Mouse (Mus musculus): ENCODE measurements around the gene Tmem229b.

Gene Tmem229b

GRCm38 (mm10) chr12:79007126-79007753 is at the start of gene Tmem229b:
Tmem229b (minus strand) TSS chr12:79007627.
- 2% methylated on average over 49 of the region's 49 CpGs for WGBS

DNA sequence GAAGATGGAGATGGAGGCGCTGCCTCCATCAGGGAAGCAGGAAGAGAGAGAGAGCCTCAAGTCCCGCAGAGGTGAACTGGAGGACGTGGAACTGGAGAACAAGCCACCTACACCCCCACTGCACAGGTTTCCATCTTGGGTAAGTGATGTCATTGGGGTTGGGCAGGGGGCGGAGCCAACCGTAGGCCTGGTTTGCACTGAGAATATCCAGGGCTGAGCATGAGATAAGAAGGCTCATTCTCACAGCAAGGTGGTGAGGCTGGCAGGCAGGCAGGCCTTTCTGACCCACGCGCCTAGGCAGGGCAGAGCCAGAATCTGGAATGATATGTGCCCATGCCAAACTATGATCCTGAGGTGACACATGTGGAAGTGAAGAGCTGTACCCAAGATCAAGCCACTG is 47.8 kb upstream of the Tmem229b start:
- 82% methylated on average over 7 of the region's 7 CpGs for WGBS

GRCm38 (mm10) chr12:79052073-79052472 is 44.6 kb upstream of the Tmem229b start:
- 75% methylated on average over 2 of the region's 2 CpGs for WGBS

DNA sequence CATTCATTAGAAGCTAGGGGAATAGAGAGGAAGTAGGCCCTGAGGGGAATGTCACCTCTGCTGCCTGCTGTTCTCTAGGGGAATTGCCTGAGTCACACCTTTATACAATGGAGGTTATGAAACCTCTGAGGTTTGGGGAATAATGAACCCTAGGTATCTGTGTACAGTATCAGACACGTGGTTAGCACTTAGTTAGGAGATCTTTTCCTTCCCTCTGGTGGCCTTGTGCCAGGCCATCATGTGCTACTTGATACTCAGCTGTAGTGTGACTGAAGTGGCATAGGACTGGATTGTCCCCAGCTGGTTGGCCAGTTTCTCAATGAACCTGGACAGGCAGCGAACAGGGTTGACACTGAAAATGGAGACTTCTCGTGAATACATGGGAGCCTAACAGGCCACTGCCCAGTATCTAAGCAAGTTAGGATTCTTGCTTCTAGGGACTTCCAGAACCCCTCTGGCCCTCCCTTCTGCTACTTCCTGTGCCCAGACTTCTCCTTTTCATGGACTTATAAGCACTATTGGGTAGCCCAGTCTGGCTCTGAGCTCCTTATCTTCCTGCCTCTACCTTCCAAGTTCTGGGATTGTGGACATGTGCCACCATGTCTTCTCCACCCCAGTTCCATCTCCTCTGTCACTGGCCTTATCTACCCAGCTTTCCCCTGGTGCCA is 43.3 kb upstream of the Tmem229b start:
- WGBS, result 69% methylated on average over 3 of the region's 3 CpGs

- 76% methylated on average over 2 of the region's 2 CpGs for WGBS
Measured at GRCm38 (mm10) chr12:79049807-79050206, 42.4 kb upstream of the Tmem229b start.

GRCm38 (mm10) chr12:79048898-79049297 is 41.5 kb upstream of the Tmem229b start:
- whole genome bisulfite sequencing, result 83% methylated on average over 1 of the region's 1 CpGs

- WGBS, result 88% methylated on average over 7 of the region's 7 CpGs
Measured at GRCm38 (mm10) chr12:79047203-79047602, 39.8 kb upstream of the Tmem229b start.

GRCm38 (mm10) chr12:79046171-79046570 is 38.7 kb upstream of the Tmem229b start:
- 46% methylated on average over 6 of the region's 6 CpGs for WGBS

DNA sequence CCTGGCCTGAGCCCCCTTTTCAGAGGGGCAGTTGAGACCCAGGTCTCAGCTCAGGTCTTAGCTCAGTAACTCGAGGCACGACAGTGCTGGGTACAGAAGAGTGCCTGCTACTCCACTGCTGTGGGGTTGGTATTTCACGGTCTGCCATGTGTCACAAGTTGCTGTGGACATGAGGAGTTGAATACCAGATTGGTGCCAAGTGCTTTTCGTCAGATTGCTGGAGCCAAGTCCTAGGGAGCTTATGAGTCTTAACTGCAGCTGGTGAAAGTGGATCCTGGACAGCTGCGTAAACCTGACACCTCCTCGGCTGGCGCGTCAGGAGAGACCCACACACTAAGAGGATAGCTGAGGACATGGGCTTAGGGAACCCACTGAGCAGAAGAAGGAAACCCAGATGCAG is 37.2 kb upstream of the Tmem229b start:
- WGBS, result 53% methylated on average over 8 of the region's 8 CpGs

DNA sequence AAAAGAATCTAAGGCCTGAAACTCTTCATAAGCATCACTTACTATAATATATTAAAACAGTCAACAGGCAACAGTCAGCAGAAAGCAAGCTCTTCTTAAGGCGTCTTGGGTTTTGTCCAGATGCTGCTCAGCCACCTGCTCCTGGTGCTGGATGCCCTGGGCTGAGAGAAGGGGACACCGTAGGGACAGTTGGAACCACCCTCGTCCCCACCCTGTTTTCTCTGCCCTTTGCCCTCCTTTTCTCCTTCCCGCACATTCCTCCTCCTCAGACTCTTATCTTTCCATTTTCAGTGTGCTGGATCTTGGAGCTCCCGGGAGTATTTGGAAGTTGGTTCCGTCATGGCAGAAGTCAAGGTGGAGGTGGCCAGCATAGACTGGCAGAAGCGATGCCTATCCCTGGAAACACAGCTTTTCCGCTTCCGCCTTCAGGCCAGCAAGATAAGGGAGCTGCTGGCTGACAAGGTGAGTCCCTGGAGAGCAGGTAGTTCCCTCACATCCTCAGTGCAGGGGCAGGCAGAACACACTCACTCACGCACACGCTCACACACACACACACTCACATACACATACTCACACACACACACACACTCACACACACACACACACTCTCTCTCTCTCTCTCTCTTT is 32.9 kb upstream of the Tmem229b start:
- 89% methylated on average over 11 of the region's 11 CpGs for WGBS

- 78% methylated on average over 8 of the region's 8 CpGs for WGBS
Measured at GRCm38 (mm10) chr12:79039708-79040107, 32.3 kb upstream of the Tmem229b start.

- WGBS, result 52% methylated on average over 3 of the region's 3 CpGs
Measured at GRCm38 (mm10) chr12:79035349-79035748, 27.9 kb upstream of the Tmem229b start.

DNA sequence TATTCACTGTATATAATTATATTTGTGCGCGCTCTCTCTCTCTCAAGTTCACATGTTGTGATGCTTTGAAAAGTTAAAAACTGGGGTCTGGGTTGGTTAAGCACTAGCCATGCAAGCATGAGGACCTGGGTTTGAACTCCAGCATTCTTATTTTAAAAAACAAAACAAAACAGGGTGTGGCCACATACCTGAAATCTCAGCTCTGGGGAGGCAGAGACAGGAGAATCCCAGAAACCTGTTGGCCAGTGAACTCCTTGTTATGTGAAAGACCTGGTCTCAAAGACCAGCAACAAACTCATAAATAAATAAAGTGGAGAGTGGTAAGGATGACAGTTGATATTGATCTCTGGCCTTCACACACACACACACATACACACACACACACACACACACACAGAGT is 26.9 kb upstream of the Tmem229b start:
- 94% methylated on average over 2 of the region's 2 CpGs for WGBS

DNA sequence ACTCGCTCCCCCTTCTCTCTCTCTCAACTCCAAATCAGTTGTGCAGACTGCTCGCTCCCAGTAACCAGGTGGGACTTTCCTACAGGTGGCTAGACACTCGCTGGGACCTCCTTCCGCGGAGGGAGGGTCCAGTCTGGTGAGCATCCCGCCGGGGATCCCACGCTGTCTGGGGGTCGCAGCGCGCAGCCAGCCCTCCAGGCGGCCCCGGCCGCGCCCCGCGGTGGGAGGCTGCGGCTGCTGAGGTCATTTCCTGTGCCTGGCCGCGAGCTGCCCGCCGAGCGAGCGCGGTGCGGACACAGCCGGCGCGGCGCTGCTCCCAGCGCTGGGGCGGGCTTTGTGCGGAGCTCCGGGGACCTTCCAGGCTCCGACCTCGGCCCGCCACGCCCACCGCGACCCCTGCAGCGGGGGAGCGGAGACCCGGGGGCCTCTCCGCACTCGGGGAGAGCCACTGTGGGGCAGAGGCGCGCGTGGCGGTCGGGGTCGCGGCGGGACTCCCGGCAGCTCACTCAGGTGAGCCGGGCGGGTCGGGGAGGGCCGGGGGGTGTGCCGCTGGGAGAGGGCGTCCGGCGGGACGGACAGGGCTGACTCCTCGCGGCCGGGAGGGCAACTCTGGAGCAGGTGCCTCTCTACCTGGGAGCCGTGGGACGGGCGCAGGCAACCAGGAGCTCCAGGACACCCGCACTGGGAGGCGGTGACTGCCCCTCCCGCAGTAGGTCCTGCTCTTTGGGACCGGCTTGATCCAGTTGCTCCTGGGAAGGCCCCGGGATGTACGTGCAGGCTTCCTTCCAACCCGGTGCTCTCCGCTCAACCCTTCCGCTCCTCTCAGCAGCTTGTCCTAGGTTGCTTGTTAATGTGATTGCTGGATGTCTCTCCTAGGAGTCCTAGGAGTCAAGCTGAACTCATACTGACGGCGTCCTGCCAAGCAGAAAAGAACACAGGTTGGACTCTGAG is 21.8 kb upstream of the Tmem229b start, which contains the start of gene Plekhh1:
Plekhh1 (plus strand) TSS at position 253 of the 951 bp plus-strand sequence.
- WGBS, result under 1% methylated on average over 80 of the region's 80 CpGs

DNA sequence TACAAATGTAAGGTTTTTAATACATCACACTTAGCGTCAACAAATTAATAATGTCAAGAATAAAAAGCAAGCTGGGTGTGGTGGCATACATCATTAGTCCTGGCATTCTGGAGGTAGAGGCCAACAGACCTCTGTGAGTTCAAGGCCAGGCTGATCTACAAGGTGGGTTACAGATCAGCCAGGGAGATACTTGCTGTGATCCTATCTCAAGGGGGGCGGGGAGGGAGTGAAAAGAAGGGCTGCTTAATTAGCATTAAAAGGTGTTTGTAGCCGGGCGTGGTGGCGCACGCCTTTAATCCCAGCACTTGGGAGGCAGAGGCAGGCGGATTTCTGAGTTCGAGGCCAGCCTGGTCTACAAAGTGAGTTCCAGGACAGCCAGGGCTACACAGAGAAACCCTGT is 20.1 kb upstream of the Tmem229b start:
- WGBS, result 98% methylated on average over 8 of the region's 8 CpGs

GRCm38 (mm10) chr12:79022882-79023281 is 15.5 kb upstream of the Tmem229b start:
- WGBS, result 23% methylated on average over 3 of the region's 3 CpGs

- 63% methylated on average over 1 of the region's 1 CpGs for WGBS
Measured at GRCm38 (mm10) chr12:79021902-79022301, 14.5 kb upstream of the Tmem229b start.

DNA sequence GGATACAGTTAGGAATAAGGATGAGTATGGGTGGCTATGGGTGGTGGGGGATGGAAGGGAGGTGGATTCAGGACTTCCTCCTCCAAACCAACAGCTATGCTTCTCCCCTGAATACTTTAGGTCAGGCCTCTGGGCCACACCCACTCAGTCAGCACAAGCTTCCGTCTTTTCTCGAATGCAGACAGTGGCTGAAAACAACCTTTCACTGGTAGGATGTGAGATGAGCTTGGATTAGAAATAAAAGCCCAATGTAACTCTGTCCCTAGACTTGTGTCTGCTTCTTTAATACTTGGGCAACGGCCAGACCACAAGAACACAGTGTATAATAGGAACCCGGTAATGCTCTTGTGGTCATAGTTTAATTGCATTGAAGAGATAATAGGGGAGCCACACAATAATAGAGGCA is 10.6 kb upstream of the Tmem229b start:
- 47% methylated on average over 4 of the region's 4 CpGs for WGBS

- 59% methylated on average over 5 of the region's 5 CpGs for WGBS
Measured at GRCm38 (mm10) chr12:79016109-79016508, 8.7 kb upstream of the Tmem229b start.

GRCm38 (mm10) chr12:79010569-79010968 is 3.1 kb upstream of the Tmem229b start:
- WGBS, result 63% methylated on average over 3 of the region's 3 CpGs

DNA sequence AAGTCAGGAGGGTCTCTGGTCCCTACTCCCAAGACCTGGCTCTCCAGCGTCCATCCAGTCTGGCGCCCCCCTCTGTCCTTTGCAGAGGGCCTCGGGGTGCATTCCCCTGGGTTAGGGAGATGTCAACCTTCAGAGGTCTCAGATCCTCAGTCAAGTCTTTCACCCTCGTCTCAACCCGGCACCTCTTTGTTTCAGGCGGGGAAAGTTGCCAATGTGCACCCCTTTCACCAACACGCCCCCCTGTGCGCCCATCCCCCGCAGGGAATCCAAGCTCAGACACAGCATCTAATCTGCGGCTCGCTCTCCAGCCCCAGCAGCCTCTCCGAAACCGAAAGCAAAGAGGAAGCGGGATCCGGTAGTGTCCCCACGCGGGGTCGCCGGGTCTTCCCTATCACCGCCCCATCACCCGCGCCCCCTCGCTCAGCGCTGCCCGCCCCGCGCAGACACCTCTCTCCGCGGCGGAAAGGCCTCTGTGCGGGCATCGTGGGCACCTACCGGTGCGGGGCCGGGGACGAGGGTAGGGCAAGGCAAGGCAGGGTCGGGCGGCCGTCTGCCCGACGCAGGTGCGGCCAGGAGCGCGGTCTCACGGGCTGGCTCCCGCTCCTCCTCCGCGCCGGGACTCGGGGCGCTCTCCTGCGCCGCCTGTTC is 825 bp downstream of the Tmem229b start:
- WGBS, result under 1% methylated on average over 49 of the region's 53 CpGs

Measured in cerebral cortex, adult 2 months (tissue).